Mouse (Mus musculus) neural tube, embryonic 15.5 days (tissue): ENCODE results near the gene Zer1. TPM values are rescaled to one million over a fixed set of nuclear protein-coding genes. Genes with fewer than 3 reads are reported as not detected.
A peak's percentile ranks its signal among the peaks of the same experiment; 100 is the strongest.
"Not testable (repeated sequence)": the region's sequence is repeated elsewhere in the genome, so short reads cannot be mapped to it uniquely, and the experiment has no call there.

Source experiments
- ATAC-seq: fragments of 200-750 bp; cut with Nextera tagmentation; 2 replicates; pipeline ENCODE4 v1.8.0; 2017; ENCODE audit warnings: mild to moderate bottlenecking, moderate TSS enrichment, moderate library complexity; ENCODE audit not compliant: low FRiP score
- H3K27ac ChIP-seq: fragments of 300-500 bp; sonication (generic); replicated peaks from 2 replicates; pipeline ENCODE4 v1.5.1; 2015; ENCODE audit warnings: mild to moderate bottlenecking, inconsistent platforms
- H3K27me3 ChIP-seq: fragments of 300-500 bp; sonication (generic); replicated peaks from 2 replicates; pipeline ENCODE4 v1.6.1; 2015; ENCODE audit warnings: inconsistent platforms
- H3K36me3 ChIP-seq: fragments of 300-500 bp; sonication (generic); 2 replicates; pipeline ENCODE4 v1.6.1; 2015; ENCODE audit warnings: inconsistent platforms
- H3K4me1 ChIP-seq: fragments of 300-500 bp; sonication (generic); 2 replicates; pipeline ENCODE4 v1.6.1; 2015; ENCODE audit warnings: inconsistent platforms
- H3K4me2 ChIP-seq: fragments of 300-500 bp; sonication (generic); 2 replicates; pipeline ENCODE4 v1.6.1; 2015; ENCODE audit warnings: inconsistent platforms, mild to moderate bottlenecking, moderate library complexity
- H3K4me3 ChIP-seq: fragments of 300-500 bp; sonication (generic); replicated peaks from 2 replicates; pipeline ENCODE4 v1.5.1; 2015; ENCODE audit warnings: mild to moderate bottlenecking, inconsistent platforms
- H3K9ac ChIP-seq: fragments of 300-500 bp; sonication (generic); replicated peaks from 2 replicates; pipeline ENCODE4 v1.6.1; 2015; ENCODE audit warnings: mild to moderate bottlenecking, inconsistent platforms
- H3K9me3 ChIP-seq: fragments of 300-500 bp; sonication (generic); replicated peaks from 2 replicates; pipeline ENCODE4 v1.6.1; 2016; ENCODE audit warnings: inconsistent platforms
- WGBS: fragments of 180-500 bp; shearing (Covaris S2); methylation state at CpG from one replicate; pipeline ENCODE4 v1.1.7; 2015; ENCODE audit warnings: mixed read lengths; 5-methylcytosine and 5-hydroxymethylcytosine counted together
- polyA plus RNA-seq: library from polyadenylated mRNA; unstranded; fragments of >200 nt; fragmentation: Nextera tagmentation; extraction: Ambion mirVana; gene quantifications from 2 replicates; pipeline ENCODE4 v1.2.1, GENCODE M21; 2015

Gene Zer1
- polyA plus RNA-seq = 12.4 and 14.5 TPM in 2 replicates

DNA sequence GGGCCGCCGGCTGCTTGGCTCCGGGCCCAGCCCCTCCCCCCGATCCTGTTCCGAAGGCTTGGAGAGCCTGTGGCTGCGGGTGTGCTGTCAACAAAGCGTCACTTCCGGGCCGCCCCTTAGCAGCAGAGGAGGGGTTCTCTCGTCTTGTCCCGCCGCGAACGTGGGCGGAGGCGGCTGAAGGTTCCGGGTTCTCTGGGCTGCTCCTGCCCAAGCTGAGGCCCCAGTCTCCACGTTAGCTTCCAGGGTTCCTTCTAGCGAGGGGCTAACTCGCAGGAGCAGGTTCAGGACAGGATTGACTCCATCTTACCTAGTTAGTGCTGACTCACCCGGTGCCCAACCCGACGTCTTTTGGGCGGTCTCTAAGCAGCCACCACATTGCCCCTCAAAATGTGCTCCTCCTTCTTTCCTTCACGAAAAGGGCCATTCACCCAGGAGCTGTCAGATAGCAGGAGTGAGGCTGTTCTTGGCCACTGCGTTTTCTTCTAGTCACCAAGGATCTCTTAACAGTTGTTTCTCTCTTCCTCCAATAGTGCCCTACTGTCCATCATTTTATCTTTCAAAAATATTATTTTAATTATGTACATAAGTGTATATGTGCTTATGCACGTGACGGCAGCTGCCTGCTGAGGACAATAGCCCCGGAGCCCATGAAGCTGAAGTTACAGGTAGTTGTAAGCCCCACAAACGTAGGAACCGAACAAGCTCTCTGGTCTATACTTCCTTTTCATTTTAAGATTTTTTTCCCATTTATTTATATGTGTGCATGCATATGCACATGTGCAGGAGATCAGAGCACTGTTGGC is at the start of gene Zer1:
Gene Zer1, minus strand, starts transcription at position 114 of the 803 bp plus-strand sequence.
- WGBS = 10% methylated on average over 31 of the region's 31 CpGs
- H3K4me1 ChIP-seq = peaks cover 39% of the 10 kb centered on the region
- peak within 1 kb of the TSS; percentile 89 for H3K9ac ChIP-seq
- peak; percentile 96 for ATAC-seq
- H3K4me2 ChIP-seq = peak within 1 kb of the TSS; percentile 96
- peak within 1 kb of the TSS; percentile 94 for H3K27ac ChIP-seq
- H3K4me3 ChIP-seq = peak within 1 kb of the TSS; percentile 88
- no peaks in the 10 kb centered on the region for H3K36me3 ChIP-seq
- H3K27me3 ChIP-seq = no peaks in the 10 kb centered on the region
- no peaks in the 10 kb centered on the region for H3K9me3 ChIP-seq

DNA sequence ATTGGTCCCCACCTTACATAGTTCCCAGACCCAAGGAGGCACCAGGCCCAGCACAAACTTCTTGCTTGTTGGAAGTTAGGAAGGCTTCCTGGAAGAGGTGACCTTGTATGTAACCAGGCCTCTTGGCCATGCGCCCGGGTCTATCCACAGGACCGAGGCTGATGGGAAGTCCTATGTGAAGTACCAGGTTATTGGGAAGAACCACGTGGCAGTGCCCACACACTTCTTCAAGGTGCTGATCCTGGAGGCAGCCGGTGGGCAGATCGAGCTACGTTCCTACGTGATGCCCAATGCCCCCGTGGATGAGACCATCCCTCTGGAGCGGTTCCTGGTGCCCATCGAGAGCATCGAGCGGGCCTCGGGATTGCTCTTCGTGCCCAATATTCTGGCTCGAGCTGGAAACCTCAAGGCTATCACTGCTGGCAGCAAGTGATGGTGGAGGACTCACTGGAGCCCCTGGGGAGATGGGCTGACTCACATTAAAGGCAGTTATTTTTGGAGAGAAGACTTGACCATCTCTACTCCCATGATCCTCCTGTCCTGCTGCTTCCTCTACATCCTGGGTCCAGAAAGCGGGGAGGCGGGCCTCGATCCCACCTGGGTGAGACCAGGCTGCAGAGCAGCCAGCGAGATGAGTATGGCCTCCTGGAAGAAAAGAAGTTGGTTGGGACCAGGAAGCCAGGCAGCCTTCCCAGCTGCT is 49.3 kb upstream of the Zer1 start:
- ATAC-seq = no peak
- Histone ChIP-seq H3K27me3 (no peaks in the 10 kb centered on the region), H3K4me2 (no peak overlapping the region), H3K9me3 (no peaks in the 10 kb centered on the region), H3K4me3 (no peak overlapping the region), H3K36me3 (peaks cover 44% of the 10 kb centered on the region), H3K4me1 (peaks cover 41% of the 10 kb centered on the region), H3K27ac (no peak overlapping the region), H3K9ac (no peak overlapping the region)
- 97% methylated on average over 20 of the region's 20 CpGs for WGBS

DNA sequence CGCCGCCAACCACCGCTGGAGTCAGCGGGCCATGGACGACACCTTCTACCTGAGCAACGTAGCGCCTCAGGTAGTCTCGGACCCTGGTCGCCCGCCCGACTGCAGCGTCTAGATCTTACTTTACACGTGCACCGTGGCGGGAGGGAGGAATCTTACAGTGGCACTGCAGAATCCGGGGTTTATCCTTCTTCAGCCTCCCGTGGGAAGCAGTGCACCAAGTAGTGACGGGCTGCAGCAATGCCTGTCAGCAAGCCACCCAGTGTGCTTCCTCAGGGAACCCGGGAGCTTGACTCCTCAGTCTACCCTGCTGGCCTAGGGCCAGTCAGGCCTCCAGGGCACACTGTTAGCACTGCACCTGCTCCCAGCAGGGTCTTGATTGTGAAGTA is 47.6 kb upstream of the Zer1 start:
- no peaks in the 10 kb centered on the region for H3K9me3 ChIP-seq
- peak overlapping the region; percentile 96 for H3K27ac ChIP-seq
- H3K4me2 ChIP-seq = peak overlapping the region; percentile 94
- 1% methylated on average over 19 of the region's 19 CpGs for WGBS
- peaks cover 43% of the 10 kb centered on the region for H3K36me3 ChIP-seq
- no peak for ATAC-seq
- H3K4me3 ChIP-seq = peak overlapping the region; percentile 70
- no peaks in the 10 kb centered on the region for H3K27me3 ChIP-seq
- H3K4me1 ChIP-seq = peaks cover 29% of the 10 kb centered on the region
- H3K9ac ChIP-seq = peak overlapping the region; percentile 75

DNA sequence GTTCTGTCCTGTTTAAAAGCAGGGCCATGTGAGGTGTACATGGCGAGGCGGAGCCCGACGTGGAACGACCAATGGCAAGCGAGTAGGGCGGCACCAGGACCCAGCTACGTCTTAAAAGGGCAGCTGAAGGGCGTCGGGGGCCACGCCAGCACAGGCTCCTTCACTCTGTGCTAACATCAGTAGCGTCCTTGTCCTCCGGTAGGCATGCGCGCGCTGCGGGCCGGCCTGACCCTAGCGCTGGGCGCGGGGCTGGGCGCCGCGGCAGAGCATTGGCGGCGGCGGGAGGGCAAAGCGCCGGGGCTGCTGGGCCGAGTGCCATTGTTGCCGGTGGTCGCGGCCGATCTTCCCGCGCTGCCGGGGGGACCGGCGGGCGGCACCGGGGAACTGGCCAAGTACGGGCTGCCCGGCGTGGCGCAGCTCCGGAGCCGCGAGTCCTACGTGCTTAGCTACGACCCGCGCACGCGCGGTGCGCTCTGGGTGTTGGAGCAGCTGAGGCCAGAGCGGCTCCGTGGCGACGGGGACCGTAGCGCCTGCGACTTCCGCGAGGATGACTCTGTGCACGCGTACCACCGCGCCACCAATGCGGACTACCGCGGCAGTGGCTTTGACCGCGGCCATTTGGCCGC is 47.1 kb upstream of the Zer1 start, which contains the start of gene Endog:
Gene Endog, plus strand, starts transcription at position 123 of the 626 bp plus-strand sequence.
- H3K4me1 ChIP-seq = peaks cover 26% of the 10 kb centered on the region
- H3K9me3 ChIP-seq = peaks cover 4% of the 10 kb centered on the region; the same call in 1 of the 2 replicates
- H3K9ac ChIP-seq = peak within 1 kb of the TSS; percentile 75
- H3K27ac ChIP-seq = peak within 1 kb of the TSS; percentile 96
- WGBS = under 1% methylated on average over 66 of the region's 75 CpGs
- H3K27me3 ChIP-seq = no peaks in the 10 kb centered on the region
- ATAC-seq = peak; percentile 97
- H3K4me2 ChIP-seq = peak within 1 kb of the TSS; percentile 94
- peak within 1 kb of the TSS; percentile 70 for H3K4me3 ChIP-seq
- H3K36me3 ChIP-seq = peaks cover 40% of the 10 kb centered on the region

DNA sequence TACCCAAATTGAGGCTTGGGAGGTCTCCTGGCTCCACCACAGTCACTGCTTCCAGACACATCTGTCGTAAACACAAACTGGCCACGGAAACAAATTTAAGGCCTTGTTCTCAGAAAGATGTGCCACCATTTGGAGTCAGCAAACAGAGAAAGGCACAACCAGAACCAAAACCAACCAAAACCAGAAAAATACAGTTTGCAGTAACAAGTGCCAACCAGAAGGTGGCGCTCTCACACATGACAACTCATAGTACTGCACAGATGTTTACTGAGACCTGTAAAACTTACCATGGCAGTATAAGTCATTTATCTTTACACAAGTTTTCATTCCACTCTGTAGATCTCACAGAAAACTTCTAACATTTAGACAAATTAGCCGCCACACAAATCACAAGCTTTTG is 42.3 kb upstream of the Zer1 start:
- no peak overlapping the region for H3K4me2 ChIP-seq
- no peak overlapping the region for H3K4me3 ChIP-seq
- no peak overlapping the region for H3K27ac ChIP-seq
- peaks cover 6% of the 10 kb centered on the region; the same call in 1 of the 2 replicates for H3K4me1 ChIP-seq
- WGBS = 58% methylated on average over 4 of the region's 4 CpGs
- ATAC-seq = no peak
- H3K36me3 ChIP-seq = no peaks in the 10 kb centered on the region
- no peak overlapping the region for H3K9ac ChIP-seq
- peaks cover 5% of the 10 kb centered on the region; the same call in 1 of the 2 replicates for H3K9me3 ChIP-seq
- H3K27me3 ChIP-seq = no peaks in the 10 kb centered on the region

DNA sequence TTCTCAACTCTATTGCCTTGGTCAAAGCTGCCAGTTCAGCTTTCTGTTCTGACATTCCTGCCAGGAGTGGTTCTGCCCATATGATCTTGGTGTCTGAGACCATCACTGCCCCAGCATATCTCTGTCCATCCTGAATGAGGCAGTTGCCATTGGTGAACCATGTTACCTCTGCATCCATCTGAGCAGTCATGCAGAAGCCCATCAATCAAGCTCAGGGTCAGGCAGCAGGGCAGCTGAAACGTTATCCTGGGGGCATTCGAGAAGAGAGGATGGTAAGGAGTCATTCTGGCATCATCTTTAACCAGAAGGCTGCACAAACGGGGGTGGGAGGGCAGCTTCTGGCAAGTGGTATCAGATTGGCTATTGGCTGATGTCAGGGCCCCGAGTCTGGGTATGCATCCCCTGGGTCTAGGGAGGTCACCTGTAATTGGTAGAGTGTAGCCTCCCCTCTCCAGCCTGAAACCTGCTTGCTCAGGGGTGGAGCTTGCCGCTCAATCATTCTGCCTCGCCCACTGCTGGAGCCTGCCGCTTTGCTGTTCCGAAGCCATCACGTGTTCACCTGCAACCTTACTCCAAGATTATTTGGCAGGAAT is 40.1 kb upstream of the Zer1 start:
- H3K4me3 ChIP-seq = no peak overlapping the region
- no peak for ATAC-seq
- H3K36me3 ChIP-seq = no peaks in the 10 kb centered on the region
- no peaks in the 10 kb centered on the region for H3K27me3 ChIP-seq
- peaks cover 3% of the 10 kb centered on the region; the same call in 1 of the 2 replicates for H3K4me1 ChIP-seq
- H3K9ac ChIP-seq = no peak overlapping the region
- peaks cover 5% of the 10 kb centered on the region; the same call in 1 of the 2 replicates for H3K9me3 ChIP-seq
- H3K27ac ChIP-seq = no peak overlapping the region
- no peak overlapping the region for H3K4me2 ChIP-seq
- 54% methylated on average over 9 of the region's 9 CpGs for WGBS

DNA sequence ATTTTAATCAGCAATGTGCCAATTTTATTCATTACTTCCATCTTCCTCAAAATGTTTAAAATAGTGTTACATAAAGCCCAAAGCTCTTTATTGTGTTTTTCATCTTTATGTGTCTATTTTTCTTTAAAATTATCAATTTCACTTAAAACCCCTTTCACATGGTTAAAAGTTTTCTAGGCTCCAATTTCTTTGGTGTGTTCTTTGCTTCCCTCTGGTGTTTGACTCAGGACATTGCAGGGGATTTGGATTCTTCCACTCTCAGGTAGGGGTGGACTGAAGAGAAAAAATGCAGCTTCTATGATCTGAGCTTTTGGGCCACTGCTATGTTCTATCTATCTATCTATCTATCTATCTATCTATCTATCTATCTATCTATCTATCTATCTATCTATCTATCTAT is 37.4 kb upstream of the Zer1 start:
- Histone ChIP-seq H3K4me3 (no peak overlapping the region), H3K9ac (no peak overlapping the region), H3K27me3 (no peaks in the 10 kb centered on the region), H3K36me3 (no peaks in the 10 kb centered on the region), H3K4me2 (no peak overlapping the region), H3K9me3 (peaks cover 4% of the 10 kb centered on the region; the same call in 1 of the 2 replicates), H3K27ac (no peak overlapping the region), H3K4me1 (peaks cover 3% of the 10 kb centered on the region; the same call in 1 of the 2 replicates)
- no peak for ATAC-seq

DNA sequence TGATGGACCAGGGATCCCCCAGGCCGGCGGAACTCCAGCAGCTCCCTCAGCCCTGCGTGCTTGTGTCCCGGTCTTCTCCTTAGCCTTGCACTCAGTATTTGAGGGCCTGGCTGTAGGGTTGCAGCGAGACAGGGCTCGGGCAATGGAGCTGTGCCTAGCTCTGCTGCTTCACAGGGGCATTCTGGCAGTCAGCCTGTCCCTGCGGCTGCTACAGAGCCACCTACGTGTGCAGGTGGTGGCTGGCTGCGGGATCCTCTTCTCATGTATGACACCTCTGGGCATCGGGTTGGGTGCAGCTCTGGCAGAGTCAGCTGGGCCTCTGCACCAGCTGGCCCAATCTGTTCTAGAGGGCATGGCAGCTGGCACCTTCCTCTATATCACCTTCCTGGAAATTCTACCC is 35.5 kb upstream of the Zer1 start:
- WGBS = 85% methylated on average over 8 of the region's 10 CpGs

DNA sequence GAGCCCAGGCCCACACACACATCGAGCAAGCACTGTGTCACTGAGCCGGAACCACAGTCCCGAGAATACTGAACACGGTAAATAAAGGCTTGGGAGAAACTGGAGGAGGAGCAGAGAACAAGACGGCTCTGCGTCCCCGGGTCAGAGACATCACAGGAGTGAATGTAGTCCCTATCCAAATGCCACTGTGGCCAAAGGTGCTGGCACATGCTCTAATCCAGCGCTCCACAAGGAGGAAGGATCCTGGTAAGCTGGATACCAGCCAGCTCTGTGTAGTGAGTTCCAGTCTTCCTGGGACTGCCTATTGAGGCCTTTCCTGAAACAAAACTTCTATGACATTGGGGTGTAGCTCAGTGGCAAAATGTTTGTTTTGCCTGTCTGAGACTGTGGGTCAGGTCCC is 28.2 kb upstream of the Zer1 start:
- no peak for ATAC-seq
- Histone ChIP-seq H3K27me3 (no peaks in the 10 kb centered on the region), H3K4me3 (no peak overlapping the region), H3K36me3 (peaks cover 31% of the 10 kb centered on the region), H3K27ac (no peak overlapping the region), H3K4me2 (no peak overlapping the region), H3K9ac (no peak overlapping the region), H3K4me1 (no peaks in the 10 kb centered on the region), H3K9me3 (no peaks in the 10 kb centered on the region)
- WGBS = 78% methylated on average over 8 of the region's 8 CpGs

More for the DNA sequence above, 35.5 kb upstream of the Zer1 start:
- H3K9ac ChIP-seq, H3K4me1 ChIP-seq, H3K4me2 ChIP-seq, H3K9me3 ChIP-seq, H3K4me3 ChIP-seq, H3K36me3 ChIP-seq, H3K27ac ChIP-seq, H3K27me3 ChIP-seq: not testable (repeated sequence)
- 0 out of 2 replicates have a peak, but pooled peaks have one; percentile 31 for ATAC-seq

DNA sequence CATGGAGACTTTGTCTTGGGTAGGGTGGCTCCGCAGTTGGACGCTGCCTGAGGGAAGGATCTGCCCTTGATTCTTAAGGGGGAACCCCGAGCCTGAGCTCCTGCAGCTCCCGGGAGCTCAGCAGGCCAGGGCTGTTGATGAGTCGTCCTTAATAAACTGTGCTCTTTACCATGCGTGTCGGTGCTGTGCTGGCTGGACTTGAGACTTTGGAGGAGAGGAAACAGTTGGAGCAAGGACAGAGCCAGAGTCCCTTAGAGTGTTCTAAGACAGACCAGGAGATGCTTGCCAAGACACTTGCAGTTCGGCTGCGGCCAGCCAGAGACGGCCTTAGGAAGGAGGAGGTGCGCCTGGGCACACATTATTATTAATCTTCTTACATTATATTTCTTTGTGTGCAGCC is 27.5 kb upstream of the Zer1 start:
- H3K9ac ChIP-seq = no peak overlapping the region
- peaks cover 39% of the 10 kb centered on the region for H3K36me3 ChIP-seq
- H3K4me1 ChIP-seq = no peaks in the 10 kb centered on the region
- H3K9me3 ChIP-seq = no peaks in the 10 kb centered on the region
- no peaks in the 10 kb centered on the region for H3K27me3 ChIP-seq
- WGBS = 90% methylated on average over 11 of the region's 11 CpGs
- H3K4me3 ChIP-seq = no peak overlapping the region
- no peak overlapping the region for H3K4me2 ChIP-seq
- no peak for ATAC-seq
- no peak overlapping the region for H3K27ac ChIP-seq

DNA sequence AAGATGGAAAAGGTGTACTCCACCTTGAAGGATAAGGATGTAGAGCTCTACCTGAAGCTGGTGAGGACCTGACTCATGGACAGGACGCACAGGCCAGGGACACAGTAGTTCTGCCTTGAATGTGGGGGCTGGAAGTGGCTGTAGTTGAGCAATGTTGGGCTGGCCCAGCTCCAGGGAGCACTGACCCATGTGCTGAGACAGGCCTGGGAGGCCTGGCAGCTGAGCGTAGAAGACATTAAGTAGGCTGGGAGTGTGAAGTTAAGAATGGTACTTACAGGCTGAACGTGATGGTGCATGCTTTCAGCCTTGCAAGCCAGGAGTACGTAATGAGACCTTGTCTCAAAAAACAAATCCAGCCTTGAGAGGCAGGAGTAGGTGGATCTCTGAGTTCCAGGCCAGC is 23.1 kb upstream of the Zer1 start:
- Histone ChIP-seq H3K9me3 (no peaks in the 10 kb centered on the region), H3K27me3 (no peaks in the 10 kb centered on the region), H3K4me2 (no peak overlapping the region), H3K9ac (no peak overlapping the region), H3K27ac (no peak overlapping the region), H3K4me3 (no peak overlapping the region), H3K4me1 (no peaks in the 10 kb centered on the region), H3K36me3 (peaks cover 79% of the 10 kb centered on the region)
- ATAC-seq = no peak
- 87% methylated on average over 4 of the region's 4 CpGs for WGBS
